Mouse (Mus musculus): ENCODE measurements around the gene Lhx6.

GRCm38 (mm10) chr2:36089190-36089589 is 16.0 kb downstream of the Lhx6 start:
- no peak for TF ChIP-seq CTCF (IDR thresholded peaks at IDR 0.05; ENCODE audit: low read depth)
- no peak for TF ChIP-seq EP300 (IDR thresholded peaks at IDR 0.05; ENCODE audit: low read depth)
